Mouse (Mus musculus): ENCODE data around the gene Znrf1. TPM values are rescaled to one million over a fixed set of nuclear protein-coding genes. Genes with fewer than 3 reads are reported as not detected.
"Not testable (repeated sequence)": the region's sequence is repeated elsewhere in the genome, so short reads cannot be mapped to it uniquely, and the experiment has no call there.

Gene Znrf1
- polyA plus RNA-seq, 1 experiment from 2014 or later: 65.7 TPM

GRCm38 (mm10) chr8:111642496-111642895 is 106.6 kb downstream of the Znrf1 start:
- Histone ChIP-seq H3K27ac (ENCODE audit: low read depth, low read length) (no peak overlapping the region), H3K36me3 (ENCODE audit: control insufficient read depth, insufficient read depth, low read length) (no peaks in the 10 kb centered on the region), H3K27me3 (replicated peaks; ENCODE audit: control insufficient read depth, insufficient read depth, low read length) (no peaks in the 10 kb centered on the region), H3K4me2 (ENCODE audit: low read length) (peak overlapping the region; percentile 78), H3K4me1 (ENCODE audit: control insufficient read depth, insufficient read depth, low read depth, low read length) (peaks cover 5% of the 10 kb centered on the region), H3K4me3 (ENCODE audit: low read length) (peak overlapping the region; percentile 94), H3K9ac (ENCODE audit: low read depth, low read length) (peak overlapping the region; percentile 60), H3K9me3 (ENCODE audit: control insufficient read depth, low read length) (no peaks in the 10 kb centered on the region)
- ATAC-seq: no peak
- 69% methylated on average over 5 of the region's 5 CpGs for WGBS

GRCm38 (mm10) chr8:111642939-111643263 is 107.0 kb downstream of the Znrf1 start:
- peak; percentile 31; the same call in 1 of the 2 replicates for ATAC-seq
- 15% methylated on average over 5 of the region's 5 CpGs for WGBS

GRCm38 (mm10) chr8:111643264-111644141 is 107.6 kb downstream of the Znrf1 start, which contains the start of gene Zfp1:
Gene Zfp1, plus strand, starts transcription at chr8:111643401.
- under 1% methylated on average over 68 of the region's 75 CpGs for WGBS
- Histone ChIP-seq H3K36me3 (ENCODE audit: control insufficient read depth, insufficient read depth, low read length) (no peaks in the 10 kb centered on the region), H3K4me3 (ENCODE audit: low read length) (peak within 1 kb of the TSS; percentile 94), H3K27me3 (replicated peaks; ENCODE audit: control insufficient read depth, insufficient read depth, low read length) (no peaks in the 10 kb centered on the region), H3K4me1 (ENCODE audit: control insufficient read depth, insufficient read depth, low read depth, low read length) (peaks cover 5% of the 10 kb centered on the region), H3K9me3 (ENCODE audit: control insufficient read depth, low read length) (no peaks in the 10 kb centered on the region), H3K9ac (ENCODE audit: low read depth, low read length) (peak within 1 kb of the TSS; percentile 98), H3K4me2 (ENCODE audit: low read length) (peak within 1 kb of the TSS; percentile 78), H3K27ac (ENCODE audit: low read depth, low read length) (peak within 1 kb of the TSS; percentile 98)
- peak; percentile 99 for ATAC-seq

More at GRCm38 (mm10) chr8:111642939-111643263, 107.0 kb downstream of the Znrf1 start:
- H3K4me1 ChIP-seq (ENCODE audit: control insufficient read depth, insufficient read depth, low read depth, low read length): peaks cover 5% of the 10 kb centered on the region
- H3K36me3 ChIP-seq (ENCODE audit: control insufficient read depth, insufficient read depth, low read length): no peaks in the 10 kb centered on the region
- peak overlapping the region; percentile 78 for H3K4me2 ChIP-seq (ENCODE audit: low read length)
- H3K27me3 ChIP-seq (replicated peaks; ENCODE audit: control insufficient read depth, insufficient read depth, low read length): no peaks in the 10 kb centered on the region
- peak overlapping the region; percentile 94 for H3K4me3 ChIP-seq (ENCODE audit: low read length)
- peak overlapping the region; percentile 98 for H3K27ac ChIP-seq (ENCODE audit: low read depth, low read length)
- no peaks in the 10 kb centered on the region for H3K9me3 ChIP-seq (ENCODE audit: control insufficient read depth, low read length)
- peak overlapping the region; percentile 60 for H3K9ac ChIP-seq (ENCODE audit: low read depth, low read length)

- not testable (repeated sequence) for H3K9ac ChIP-seq (ENCODE audit: low read depth, low read length); H3K9me3 ChIP-seq (ENCODE audit: control insufficient read depth, low read length); H3K27me3 ChIP-seq (replicated peaks; ENCODE audit: control insufficient read depth, insufficient read depth, low read length); H3K36me3 ChIP-seq (ENCODE audit: control insufficient read depth, insufficient read depth, low read length); ATAC-seq; H3K4me1 ChIP-seq (ENCODE audit: control insufficient read depth, insufficient read depth, low read depth, low read length)
- peak overlapping the region; percentile 94 for H3K4me3 ChIP-seq (ENCODE audit: low read length)
- peak overlapping the region; percentile 98; the same call in 1 of the 2 replicates for H3K27ac ChIP-seq (ENCODE audit: low read depth, low read length)
- H3K4me2 ChIP-seq (ENCODE audit: low read length): peak overlapping the region; percentile 78
- 63% methylated on average over 12 of the region's 12 CpGs for WGBS
Measured at GRCm38 (mm10) chr8:111644286-111645051, 108.6 kb downstream of the Znrf1 start.

GRCm38 (mm10) chr8:111645715-111646114 is 109.8 kb downstream of the Znrf1 start:
- no peak overlapping the region for H3K4me3 ChIP-seq (ENCODE audit: low read length)
- H3K27ac ChIP-seq (ENCODE audit: low read depth, low read length): no peak overlapping the region
- 98% methylated on average over 8 of the region's 8 CpGs for WGBS

GRCm38 (mm10) chr8:111648834-111649233 is 112.9 kb downstream of the Znrf1 start:
- ATAC-seq: no peak
- Histone ChIP-seq H3K27me3 (replicated peaks; ENCODE audit: control insufficient read depth, insufficient read depth, low read length) (no peaks in the 10 kb centered on the region), H3K27ac (ENCODE audit: low read depth, low read length) (no peak overlapping the region), H3K4me2 (ENCODE audit: low read length) (no peak overlapping the region), H3K9ac (ENCODE audit: low read depth, low read length) (no peak overlapping the region), H3K4me3 (ENCODE audit: low read length) (no peak overlapping the region), H3K36me3 (ENCODE audit: control insufficient read depth, insufficient read depth, low read length) (no peaks in the 10 kb centered on the region), H3K9me3 (ENCODE audit: control insufficient read depth, low read length) (no peaks in the 10 kb centered on the region), H3K4me1 (ENCODE audit: control insufficient read depth, insufficient read depth, low read depth, low read length) (no peaks in the 10 kb centered on the region)
- 64% methylated on average over 2 of the region's 2 CpGs for WGBS

More at GRCm38 (mm10) chr8:111645715-111646114, 109.8 kb downstream of the Znrf1 start:
- no peak for ATAC-seq
- H3K27me3 ChIP-seq (replicated peaks; ENCODE audit: control insufficient read depth, insufficient read depth, low read length): no peaks in the 10 kb centered on the region
- no peak overlapping the region for H3K4me2 ChIP-seq (ENCODE audit: low read length)
- H3K9me3 ChIP-seq (ENCODE audit: control insufficient read depth, low read length): no peaks in the 10 kb centered on the region
- no peak overlapping the region for H3K9ac ChIP-seq (ENCODE audit: low read depth, low read length)
- H3K4me1 ChIP-seq (ENCODE audit: control insufficient read depth, insufficient read depth, low read depth, low read length): peaks cover 5% of the 10 kb centered on the region
- no peaks in the 10 kb centered on the region for H3K36me3 ChIP-seq (ENCODE audit: control insufficient read depth, insufficient read depth, low read length)

- no peak for ATAC-seq
- no peaks in the 10 kb centered on the region for H3K9me3 ChIP-seq (ENCODE audit: control insufficient read depth, low read length)
- no peaks in the 10 kb centered on the region for H3K36me3 ChIP-seq (ENCODE audit: control insufficient read depth, insufficient read depth, low read length)
- no peak overlapping the region for H3K27ac ChIP-seq (ENCODE audit: low read depth, low read length)
- H3K27me3 ChIP-seq (replicated peaks; ENCODE audit: control insufficient read depth, insufficient read depth, low read length): no peaks in the 10 kb centered on the region
- WGBS: 73% methylated on average over 3 of the region's 3 CpGs
- no peak overlapping the region for H3K4me2 ChIP-seq (ENCODE audit: low read length)
- H3K9ac ChIP-seq (ENCODE audit: low read depth, low read length): no peak overlapping the region
- H3K4me1 ChIP-seq (ENCODE audit: control insufficient read depth, insufficient read depth, low read depth, low read length): no peaks in the 10 kb centered on the region
- no peak overlapping the region for H3K4me3 ChIP-seq (ENCODE audit: low read length)
Measured at GRCm38 (mm10) chr8:111650651-111651050, 114.8 kb downstream of the Znrf1 start.

- Histone ChIP-seq H3K36me3 (ENCODE audit: control insufficient read depth, insufficient read depth, low read length) (no peaks in the 10 kb centered on the region), H3K9ac (ENCODE audit: low read depth, low read length) (no peak overlapping the region), H3K4me3 (ENCODE audit: low read length) (no peak overlapping the region), H3K9me3 (ENCODE audit: control insufficient read depth, low read length) (no peaks in the 10 kb centered on the region), H3K4me1 (ENCODE audit: control insufficient read depth, insufficient read depth, low read depth, low read length) (no peaks in the 10 kb centered on the region), H3K27me3 (replicated peaks; ENCODE audit: control insufficient read depth, insufficient read depth, low read length) (no peaks in the 10 kb centered on the region), H3K4me2 (ENCODE audit: low read length) (no peak overlapping the region), H3K27ac (ENCODE audit: low read depth, low read length) (no peak overlapping the region)
- no peak for ATAC-seq
- 96% methylated on average over 2 of the region's 2 CpGs for WGBS
Measured at GRCm38 (mm10) chr8:111653524-111653923, 117.6 kb downstream of the Znrf1 start.

GRCm38 (mm10) chr8:111657312-111657854 is 121.5 kb downstream of the Znrf1 start:
- no peak for ATAC-seq
- Histone ChIP-seq H3K4me1 (ENCODE audit: control insufficient read depth, insufficient read depth, low read depth, low read length) (no peaks in the 10 kb centered on the region), H3K36me3 (ENCODE audit: control insufficient read depth, insufficient read depth, low read length) (0 out of 2 replicates have a peak, but pooled peaks cover 6% of the 10 kb centered on the region), H3K27me3 (replicated peaks; ENCODE audit: control insufficient read depth, insufficient read depth, low read length) (no peaks in the 10 kb centered on the region), H3K4me3 (ENCODE audit: low read length) (no peak overlapping the region), H3K9ac (ENCODE audit: low read depth, low read length) (no peak overlapping the region), H3K27ac (ENCODE audit: low read depth, low read length) (no peak overlapping the region), H3K4me2 (ENCODE audit: low read length) (no peak overlapping the region), H3K9me3 (ENCODE audit: control insufficient read depth, low read length) (no peaks in the 10 kb centered on the region)
- WGBS: 13% methylated on average over 1 of the region's 1 CpGs
